Mouse (Mus musculus) myocyte (in vitro differentiated cells): ENCODE measurements at regions not wholly inside any gene's neighbourhood (a gene's known extent, or its start where the extent isn't known, plus 50 kb on each side); places are given as distances from the start of the nearest gene placed in this dataset.

ENCODE experiments used
- H3K27me3 ChIP-seq: one replicate; pipeline ENCODE4 v1.6.1; 2011; ENCODE audit not compliant: control insufficient read depth, insufficient read depth, insufficient read length
- H3K36me3 ChIP-seq: one replicate; pipeline ENCODE4 v1.6.1; 2011; ENCODE audit not compliant: control insufficient read depth, insufficient read depth
- H3K4me2 ChIP-seq: one replicate; pipeline ENCODE4 v1.6.1; 2011; ENCODE audit warnings: low read depth, control low read depth
- H3K4me3 ChIP-seq: one replicate; pipeline ENCODE4 v1.5.1; 2011; ENCODE audit warnings: mild to moderate bottlenecking, control low read depth, moderate library complexity
- H3K79me2 ChIP-seq: one replicate; pipeline ENCODE4 v1.6.1; 2011; ENCODE audit not compliant: control insufficient read depth, insufficient read depth
- H3ac ChIP-seq: one replicate; pipeline ENCODE4 v1.6.1; 2011; ENCODE audit not compliant: control insufficient read depth, insufficient read length
- CEBPB ChIP-seq: IDR thresholded peaks from 2 replicates; pipeline ENCODE4 v1.6.1; 2011; ENCODE audit warnings: mild to moderate bottlenecking, moderate library complexity; ENCODE audit not compliant: poor library complexity, insufficient read depth, severe bottlenecking
- E2F4 ChIP-seq: IDR thresholded peaks from one replicate; pipeline ENCODE4 v1.6.1; 2011; ENCODE audit warnings: mild to moderate bottlenecking, control low read depth, moderate library complexity; ENCODE audit not compliant: insufficient read depth
- MAX ChIP-seq: IDR thresholded peaks from one replicate; pipeline ENCODE4 v1.6.1; 2011; ENCODE audit warnings: low read depth, mild to moderate bottlenecking, control low read depth
- MYOD1 ChIP-seq, 3 experiments: IDR thresholded peaks; one replicate each; pipeline ENCODE4 v1.6.1; 2011; ENCODE audit warnings: control low read depth in 2 of 3, low read depth in 2 of 3, mild to moderate bottlenecking in 2 of 3, moderate library complexity in 1 of 3; ENCODE audit not compliant: insufficient read length in 2 of 3, control insufficient read depth in 1 of 3
- MYOG ChIP-seq, 3 experiments: IDR thresholded peaks; one replicate each; pipeline ENCODE4 v1.6.1; 2011; ENCODE audit warnings: control low read depth in 2 of 3, low read depth in 2 of 3, mild to moderate bottlenecking in 2 of 3; ENCODE audit not compliant: insufficient read length in 2 of 3, control insufficient read depth in 1 of 3, insufficient read depth in 1 of 3
- POLR2A ChIP-seq: IDR thresholded peaks from one replicate; pipeline ENCODE4 v1.6.1; 2011; ENCODE audit warnings: low read depth, mild to moderate bottlenecking, control low read depth, moderate library complexity; ENCODE audit not compliant: insufficient read length
- POLR2AphosphoS2 ChIP-seq: IDR thresholded peaks from one replicate; pipeline ENCODE4 v1.6.1; 2011; ENCODE audit warnings: low read depth, control low read depth; ENCODE audit not compliant: insufficient read length
- REST ChIP-seq: IDR thresholded peaks from one replicate; pipeline ENCODE4 v1.6.1; 2011; ENCODE audit warnings: mild to moderate bottlenecking, control low read depth, moderate library complexity; ENCODE audit not compliant: insufficient read depth, insufficient read length
- SRF ChIP-seq: IDR thresholded peaks from one replicate; pipeline ENCODE4 v1.6.1; 2011; ENCODE audit warnings: low read depth; ENCODE audit not compliant: control insufficient read depth, insufficient read length
- TCF12 ChIP-seq: IDR thresholded peaks from one replicate; pipeline ENCODE4 v1.6.1; 2011; ENCODE audit warnings: mild to moderate bottlenecking, control low read depth; ENCODE audit not compliant: poor library complexity, insufficient read depth, severe bottlenecking
- TCF3 ChIP-seq: IDR thresholded peaks from one replicate; pipeline ENCODE4 v1.6.1; 2011; ENCODE audit warnings: low read depth, control low read depth; ENCODE audit not compliant: insufficient read length
- USF1 ChIP-seq: IDR thresholded peaks from one replicate; pipeline ENCODE4 v1.6.1; 2011; ENCODE audit warnings: low read depth, mild to moderate bottlenecking, control low read depth, moderate library complexity

- H3K4me3 ChIP-seq: no peak overlapping the region
- H3K36me3 ChIP-seq: no peaks in the 10 kb centered on the region
- H3ac ChIP-seq: no peak overlapping the region
- H3K27me3 ChIP-seq: no peaks in the 10 kb centered on the region
- no peak overlapping the region for H3K4me2 ChIP-seq
- no peaks in the 10 kb centered on the region for H3K79me2 ChIP-seq
- TF ChIP-seq MYOG (IDR thresholded peaks at IDR 0.05; ENCODE audit: control insufficient read depth in 1 of 3, insufficient read depth in 1 of 3, insufficient read length in 2 of 3, low read depth in 2 of 3) (no peak), TCF12 (no peak), USF1 (no peak), CEBPB (no peak)
These were observed 89.8 kb upstream of the Ube2e2 start for GRCm38 (mm10) chr14:18983901-18984300.

GRCm38 (mm10) chr14:18963864-18964263, 69.8 kb upstream of the Ube2e2 start:
- Histone ChIP-seq H3K4me3 (no peak overlapping the region), H3K79me2 (no peaks in the 10 kb centered on the region), H3K36me3 (no peaks in the 10 kb centered on the region), H3K27me3 (no peaks in the 10 kb centered on the region), H3ac (no peak overlapping the region), H3K4me2 (no peak overlapping the region)
- TF ChIP-seq MYOD1 (IDR thresholded peaks at IDR 0.05; ENCODE audit: control insufficient read depth in 1 of 3, insufficient read length in 2 of 3, low read depth in 2 of 3) (no peak), TCF12 (no peak), MYOG (IDR thresholded peaks at IDR 0.05; ENCODE audit: control insufficient read depth in 1 of 3, insufficient read depth in 1 of 3, insufficient read length in 2 of 3, low read depth in 2 of 3) (no peak), E2F4 (no peak), POLR2AphosphoS2 (no peak), CEBPB (no peak), REST (no peak), SRF (no peak), TCF3 (no peak), MAX (no peak), POLR2A (no peak), USF1 (no peak)

- TF ChIP-seq REST (no peak), TCF3 (no peak), POLR2A (no peak), E2F4 (no peak), SRF (no peak), USF1 (no peak), MYOG (IDR thresholded peaks at IDR 0.05; ENCODE audit: control insufficient read depth in 1 of 3, insufficient read depth in 1 of 3, insufficient read length in 2 of 3, low read depth in 2 of 3) (no peak), MAX (no peak), POLR2AphosphoS2 (no peak)
- Histone ChIP-seq H3K27me3 (no peaks in the 10 kb centered on the region), H3K36me3 (no peaks in the 10 kb centered on the region), H3K4me3 (no peak overlapping the region), H3ac (no peak overlapping the region), H3K4me2 (no peak overlapping the region), H3K79me2 (no peaks in the 10 kb centered on the region)
These were observed 69.2 kb upstream of the Ube2e2 start for GRCm38 (mm10) chr14:18963287-18963686.
